Mouse (Mus musculus) erythroblast, embryonic 14.5 days (primary cell): ENCODE measurements around the gene Styk1.

Experiments
- GATA1 ChIP-seq: IDR thresholded peaks from 2 replicates; pipeline ENCODE4 v1.6.1; 2012; ENCODE audit warnings: low read length, inconsistent platforms, mixed read lengths
- TAL1 ChIP-seq: IDR thresholded peaks from 3 replicates; pipeline ENCODE4 v1.6.1; 2012; ENCODE audit warnings: low read length, inconsistent platforms, mixed read lengths

GRCm38 (mm10) chr6:131377378-131377777 lies 24.0 kb upstream of the Styk1 start:
- TF ChIP-seq GATA1 (no peak), TAL1 (no peak)
